Mouse (Mus musculus) olfactory bulb, adult 2 months (tissue): ENCODE measurements around the gene St6galnac1.

Experiments
- CTCF ChIP-seq: fragments of 200-500 bp; IDR thresholded peaks from 2 replicates; pipeline ENCODE4 v1.5.1; 2012; ENCODE audit warnings: low read depth, mild to moderate bottlenecking, low read length, moderate library complexity; ENCODE audit not compliant: insufficient read depth
- POLR2A ChIP-seq: fragments of 200-500 bp; IDR thresholded peaks from 2 replicates; pipeline ENCODE4 v1.6.1; 2012; ENCODE audit warnings: mild to moderate bottlenecking, low read depth, low read length, moderate library complexity; ENCODE audit not compliant: insufficient read depth

GRCm38 (mm10) chr11:116807116-116807515 is 31.8 kb upstream of the St6galnac1 start:
- TF ChIP-seq CTCF = no peak
- TF ChIP-seq POLR2A = no peak
